Mouse (Mus musculus) kidney, postnatal 0 days (tissue): ENCODE measurements around the gene Rgl1. TPM values are rescaled to one million over a fixed set of nuclear protein-coding genes. Genes with fewer than 3 reads are reported as not detected.
A peak's percentile ranks its signal among the peaks of the same experiment; 100 is the strongest.

Experiments
- ATAC-seq: fragments of 200-750 bp; cut with Nextera tagmentation; replicated peaks from 2 replicates; pipeline ENCODE4 v1.8.0; 2017; ENCODE audit warnings: low read depth, moderate number of reproducible peaks, moderate TSS enrichment, moderate library complexity; ENCODE audit not compliant: low FRiP score
- DNase-seq: peaks from one replicate; pipeline ENCODE4 v3.0.0-alpha.2; 2016; ENCODE audit warnings: low spot score
- H3K27ac ChIP-seq: fragments of 300-500 bp; sonication (generic); 2 replicates; pipeline ENCODE4 v1.5.1; 2014; ENCODE audit warnings: mild to moderate bottlenecking
- H3K27me3 ChIP-seq: fragments of 300-500 bp; sonication (generic); 2 replicates; pipeline ENCODE4 v1.6.1; 2014; ENCODE audit warnings: low read length, mixed read lengths; ENCODE audit not compliant: insufficient read depth
- H3K36me3 ChIP-seq: fragments of 300-500 bp; sonication (generic); 2 replicates; pipeline ENCODE4 v1.6.1; 2014; ENCODE audit warnings: low read length, mixed read lengths; ENCODE audit not compliant: insufficient read depth
- H3K4me1 ChIP-seq: fragments of 300-500 bp; sonication (generic); replicated peaks from 2 replicates; pipeline ENCODE4 v1.6.1; 2014; ENCODE audit warnings: antibody characterized with exemption, low read length, mixed read lengths; ENCODE audit not compliant: insufficient read depth
- H3K4me2 ChIP-seq: fragments of 300-500 bp; sonication (generic); 2 replicates; pipeline ENCODE4 v1.6.1; 2014; ENCODE audit warnings: mild to moderate bottlenecking, low read length, moderate library complexity, mixed read lengths
- H3K4me3 ChIP-seq: fragments of 300-500 bp; sonication (generic); replicated peaks from 2 replicates; pipeline ENCODE4 v1.5.1; 2014; ENCODE audit warnings: low read depth, low read length
- H3K9ac ChIP-seq: fragments of 300-500 bp; sonication (generic); 2 replicates; pipeline ENCODE4 v1.6.1; 2014; ENCODE audit warnings: low read depth, low read length
- H3K9me3 ChIP-seq: fragments of 300-500 bp; sonication (generic); replicated peaks from 2 replicates; pipeline ENCODE4 v1.6.1; 2016; ENCODE audit warnings: low read length, inconsistent platforms, mixed read lengths
- CTCF ChIP-seq: IDR thresholded peaks from 2 replicates; pipeline ENCODE4 v1.5.1; 2016; ENCODE audit warnings: antibody characterized with exemption, low read depth, mild to moderate bottlenecking, moderate library complexity
- WGBS: fragments of 180-500 bp; shearing (Covaris S2); extraction: QIAGEN DNeasy Blood & Tissue Kit; methylation state at CpG from one replicate; pipeline ENCODE4 v1.1.7; 2014; 5-methylcytosine and 5-hydroxymethylcytosine counted together
- polyA plus RNA-seq: library from polyadenylated mRNA; unstranded; fragments of >200 nt; fragmentation: Nextera tagmentation; extraction: Ambion mirVana; gene quantifications from 2 replicates; pipeline ENCODE4 v1.2.1, GENCODE M21; 2015

Rgl1 gene
- polyA plus RNA-seq, 1 experiment from 2014 or later, result 59.4 TPM

GRCm38 (mm10) chr1:152807619-152808391 lies 41.7 kb upstream of the Rgl1 start:
- no peak overlapping the region for H3K4me3 ChIP-seq
- H3K4me1 ChIP-seq, result 0 out of 2 replicates have a peak, but pooled peaks cover 4% of the 10 kb centered on the region
- H3K27ac ChIP-seq, result peak overlapping the region; percentile 44; the same call in 1 of the 2 replicates
- no peak for DNase-seq
- no peaks in the 10 kb centered on the region for H3K36me3 ChIP-seq
- no peak overlapping the region for H3K9ac ChIP-seq
- H3K4me2 ChIP-seq, result no peak overlapping the region
- TF ChIP-seq CTCF, result no peak
- WGBS, result 46% methylated on average over 18 of the region's 18 CpGs
- ATAC-seq, result no peak
- H3K9me3 ChIP-seq, result no peaks in the 10 kb centered on the region
- no peaks in the 10 kb centered on the region for H3K27me3 ChIP-seq

GRCm38 (mm10) chr1:152804907-152805306 lies 38.8 kb upstream of the Rgl1 start:
- WGBS, result 82% methylated on average over 6 of the region's 6 CpGs
- H3K4me2 ChIP-seq, result no peak overlapping the region
- no peak overlapping the region for H3K27ac ChIP-seq
- no peak for ATAC-seq
- H3K27me3 ChIP-seq, result no peaks in the 10 kb centered on the region
- H3K9me3 ChIP-seq, result no peaks in the 10 kb centered on the region
- H3K36me3 ChIP-seq, result no peaks in the 10 kb centered on the region
- TF ChIP-seq CTCF, result no peak
- H3K4me1 ChIP-seq, result 0 out of 2 replicates have a peak, but pooled peaks cover 6% of the 10 kb centered on the region
- no peak overlapping the region for H3K4me3 ChIP-seq
- H3K9ac ChIP-seq, result no peak overlapping the region
- no peak for DNase-seq

- Histone ChIP-seq H3K9ac (no peak overlapping the region), H3K9me3 (no peaks in the 10 kb centered on the region), H3K36me3 (no peaks in the 10 kb centered on the region), H3K27me3 (no peaks in the 10 kb centered on the region), H3K4me2 (no peak overlapping the region), H3K4me1 (0 out of 2 replicates have a peak, but pooled peaks cover 6% of the 10 kb centered on the region), H3K27ac (peak overlapping the region; percentile 11; the same call in 1 of the 2 replicates), H3K4me3 (no peak overlapping the region)
- DNase-seq (no peak), ATAC-seq (no peak)
- no peak for TF ChIP-seq CTCF
- WGBS, result 69% methylated on average over 13 of the region's 13 CpGs
These were observed 34.6 kb upstream of the Rgl1 start for GRCm38 (mm10) chr1:152800633-152801176.

- Histone ChIP-seq H3K4me3 (no peak within 1 kb of the TSS), H3K36me3 (no peaks in the 10 kb centered on the region), H3K27me3 (no peaks in the 10 kb centered on the region), H3K4me1 (0 out of 2 replicates have a peak, but pooled peaks cover 6% of the 10 kb centered on the region), H3K9ac (no peak within 1 kb of the TSS), H3K4me2 (no peak within 1 kb of the TSS), H3K27ac (peak within 1 kb of the TSS; percentile 11; the same call in 1 of the 2 replicates), H3K9me3 (no peaks in the 10 kb centered on the region)
- DNase-seq (peak; percentile 89), ATAC-seq (peak; percentile 87; the same call in 1 of the 2 replicates)
- 15% methylated on average over 2 of the region's 2 CpGs for WGBS
- 0 out of 2 replicates have a peak, but pooled peaks have one; percentile 13 for TF ChIP-seq CTCF
These were observed 33.7 kb upstream of the Rgl1 start, which contains the start of gene Ncf2 for GRCm38 (mm10) chr1:152799897-152800296. Ncf2 (plus strand) TSS chr1:152800194.

- Histone ChIP-seq H3K9ac (no peak overlapping the region), H3K36me3 (no peaks in the 10 kb centered on the region), H3K27me3 (no peaks in the 10 kb centered on the region), H3K27ac (no peak overlapping the region; the same call in 1 of the 2 replicates), H3K4me3 (no peak overlapping the region), H3K4me2 (no peak overlapping the region), H3K4me1 (0 out of 2 replicates have a peak, but pooled peaks cover 6% of the 10 kb centered on the region), H3K9me3 (no peaks in the 10 kb centered on the region)
- no peak for TF ChIP-seq CTCF
- 73% methylated on average over 9 of the region's 9 CpGs for WGBS
- ATAC-seq, result no peak
- DNase-seq, result peak; percentile 53
These were observed 32.0 kb upstream of the Rgl1 start for GRCm38 (mm10) chr1:152798125-152798524.

- Histone ChIP-seq H3K27me3 (no peaks in the 10 kb centered on the region), H3K36me3 (no peaks in the 10 kb centered on the region), H3K9me3 (no peaks in the 10 kb centered on the region), H3K4me1 (0 out of 2 replicates have a peak, but pooled peaks cover 6% of the 10 kb centered on the region), H3K4me3 (no peak overlapping the region), H3K9ac (no peak overlapping the region), H3K27ac (no peak overlapping the region), H3K4me2 (no peak overlapping the region)
- 81% methylated on average over 8 of the region's 8 CpGs for WGBS
- TF ChIP-seq CTCF, result no peak
- no peak for DNase-seq
- ATAC-seq, result no peak
These were observed 30.6 kb upstream of the Rgl1 start for GRCm38 (mm10) chr1:152796683-152797263.
